Mouse (Mus musculus) layer of hippocampus, adult 11-12 months (tissue): ENCODE results near the gene Gpank1.

Experiments used
- DNase-seq: peaks from one replicate; pipeline ENCODE4 v3.0.0; 2022; ENCODE audit warnings: low spot score

The Gpank1 gene

DNA sequence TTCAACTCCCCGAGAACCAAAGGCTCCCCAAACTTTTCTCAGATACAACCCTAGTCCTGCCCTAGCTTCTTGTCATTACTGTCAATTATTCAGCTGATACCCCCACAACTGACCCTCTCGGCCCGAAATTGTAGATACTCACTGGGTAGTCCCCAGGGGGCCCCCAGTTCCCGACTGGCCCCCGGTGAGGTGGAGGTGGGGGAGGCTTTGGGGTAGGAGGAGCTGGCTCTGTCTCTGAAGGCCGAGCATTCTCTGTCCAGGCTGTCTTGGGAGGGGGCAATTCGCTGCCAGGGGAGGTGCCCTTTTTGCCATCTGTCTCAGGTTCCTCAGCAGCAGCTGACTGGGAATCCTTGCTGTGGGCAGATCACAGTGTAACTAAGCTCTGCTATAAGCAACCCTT, 38.4 kb downstream of the Gpank1 start:
- DNase-seq: no peak

DNA sequence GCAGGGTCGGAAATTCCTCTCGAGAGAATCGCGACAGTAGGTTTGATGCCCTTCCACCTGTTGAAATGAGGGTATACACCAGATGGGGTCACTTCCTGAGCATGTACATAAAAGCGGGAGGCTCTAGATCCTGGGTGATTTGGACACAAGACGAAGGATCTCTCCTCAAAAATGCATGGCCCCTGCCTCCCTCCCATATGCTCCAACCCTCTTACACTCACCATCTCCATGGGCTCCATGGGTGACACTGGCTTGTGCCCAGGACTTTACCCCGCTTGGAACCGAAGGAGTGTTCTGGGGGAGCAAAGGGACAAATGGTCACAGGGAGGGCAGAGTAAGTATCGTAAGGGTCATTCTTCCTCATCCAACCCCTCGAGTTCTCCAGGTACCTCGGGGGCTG, 40.2 kb downstream of the Gpank1 start:
- no peak for DNase-seq

DNA sequence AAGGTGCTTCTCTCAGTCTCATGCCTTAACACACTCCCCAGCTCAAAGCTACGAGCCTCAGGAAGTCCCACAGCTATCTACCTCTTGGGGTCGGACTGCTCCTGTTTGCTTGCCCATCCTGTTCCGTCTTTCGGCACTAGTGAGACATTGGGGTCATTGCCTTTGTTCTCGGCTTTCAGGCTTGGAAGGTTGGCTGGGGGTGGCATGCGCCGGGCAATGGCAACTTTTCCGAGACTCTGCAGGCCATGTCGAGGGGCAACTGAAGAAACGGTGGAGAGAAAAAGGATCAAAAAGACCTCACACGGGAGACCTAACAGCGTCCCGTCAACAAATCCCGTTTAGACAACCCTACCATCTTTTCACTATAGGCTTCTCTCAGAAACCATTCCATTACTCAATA, 40.9 kb downstream of the Gpank1 start:
- no peak for DNase-seq

DNA sequence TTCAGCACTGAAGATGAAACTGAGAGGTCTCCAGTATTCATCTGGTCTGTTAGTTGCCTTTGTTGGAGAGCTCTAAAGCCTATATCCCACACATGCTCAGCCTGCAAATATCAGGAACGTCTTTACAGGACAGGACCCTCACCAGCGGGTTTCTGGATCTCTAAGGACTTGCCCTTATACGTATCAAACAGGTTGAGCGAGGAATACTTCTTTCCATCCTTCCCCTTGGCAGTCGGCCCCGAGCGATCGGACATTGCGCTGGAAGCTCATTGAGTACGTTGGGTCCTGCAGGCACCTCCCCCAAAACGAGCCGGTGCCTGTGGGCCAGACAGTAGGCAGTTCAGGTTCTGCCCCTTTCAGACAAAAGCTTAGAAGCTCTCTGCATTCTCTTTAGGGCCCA, 41.5 kb downstream of the Gpank1 start:
- DNase-seq: no peak

DNA sequence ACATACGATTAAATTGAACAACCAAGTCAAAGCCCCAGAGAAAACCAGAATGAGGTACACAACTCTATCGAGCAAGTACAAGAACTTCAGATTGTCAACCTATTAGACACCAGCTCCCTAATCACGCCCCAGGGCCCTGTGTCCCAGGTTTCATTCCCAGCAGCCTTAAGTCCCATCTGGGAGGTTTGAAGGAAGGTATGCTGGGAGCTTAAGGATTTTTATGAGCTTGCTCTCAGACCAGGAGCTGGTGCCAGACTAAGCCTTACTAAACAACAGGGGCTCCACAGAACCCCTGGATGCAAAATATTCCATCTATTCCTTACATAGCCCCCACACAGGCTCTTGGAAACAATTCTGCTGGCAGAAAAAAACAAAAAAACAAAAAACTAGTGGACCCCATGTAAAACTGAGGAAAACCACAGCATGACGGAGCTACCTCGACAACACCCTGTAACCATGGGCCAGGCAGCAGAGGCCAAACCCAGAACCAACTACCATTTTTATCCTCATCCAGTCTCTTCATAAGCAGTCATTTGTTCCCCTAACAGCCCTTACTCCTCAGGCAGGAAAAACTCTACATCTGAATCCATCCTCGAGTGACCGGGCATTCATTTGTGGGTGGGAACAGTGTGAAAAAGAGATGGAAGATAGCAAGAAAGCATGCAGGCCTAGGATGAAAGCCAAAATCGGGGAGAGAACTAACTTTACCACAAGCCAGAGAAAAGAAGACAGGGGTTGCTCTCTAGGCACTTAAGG, 42.2 kb downstream of the Gpank1 start:
- DNase-seq: no peak

DNA sequence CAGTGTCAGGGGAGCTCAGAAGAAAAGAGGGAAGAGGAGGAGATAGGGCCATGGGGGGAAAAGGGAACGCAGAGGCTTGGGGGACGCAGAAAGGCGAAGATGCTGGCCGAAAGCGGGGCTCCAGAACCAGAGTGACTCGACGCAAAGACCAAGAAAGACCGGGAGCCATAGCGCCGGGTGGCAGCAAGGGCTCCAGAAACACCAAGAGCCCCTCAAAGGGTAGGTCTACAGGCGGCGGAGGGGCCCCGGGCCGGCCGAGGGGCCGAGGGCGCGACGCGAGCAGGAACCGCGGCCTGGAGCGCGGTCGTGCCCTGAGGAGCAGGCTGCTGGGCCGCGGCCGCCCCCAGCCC, 42.9 kb downstream of the Gpank1 start:
- no peak for DNase-seq

DNA sequence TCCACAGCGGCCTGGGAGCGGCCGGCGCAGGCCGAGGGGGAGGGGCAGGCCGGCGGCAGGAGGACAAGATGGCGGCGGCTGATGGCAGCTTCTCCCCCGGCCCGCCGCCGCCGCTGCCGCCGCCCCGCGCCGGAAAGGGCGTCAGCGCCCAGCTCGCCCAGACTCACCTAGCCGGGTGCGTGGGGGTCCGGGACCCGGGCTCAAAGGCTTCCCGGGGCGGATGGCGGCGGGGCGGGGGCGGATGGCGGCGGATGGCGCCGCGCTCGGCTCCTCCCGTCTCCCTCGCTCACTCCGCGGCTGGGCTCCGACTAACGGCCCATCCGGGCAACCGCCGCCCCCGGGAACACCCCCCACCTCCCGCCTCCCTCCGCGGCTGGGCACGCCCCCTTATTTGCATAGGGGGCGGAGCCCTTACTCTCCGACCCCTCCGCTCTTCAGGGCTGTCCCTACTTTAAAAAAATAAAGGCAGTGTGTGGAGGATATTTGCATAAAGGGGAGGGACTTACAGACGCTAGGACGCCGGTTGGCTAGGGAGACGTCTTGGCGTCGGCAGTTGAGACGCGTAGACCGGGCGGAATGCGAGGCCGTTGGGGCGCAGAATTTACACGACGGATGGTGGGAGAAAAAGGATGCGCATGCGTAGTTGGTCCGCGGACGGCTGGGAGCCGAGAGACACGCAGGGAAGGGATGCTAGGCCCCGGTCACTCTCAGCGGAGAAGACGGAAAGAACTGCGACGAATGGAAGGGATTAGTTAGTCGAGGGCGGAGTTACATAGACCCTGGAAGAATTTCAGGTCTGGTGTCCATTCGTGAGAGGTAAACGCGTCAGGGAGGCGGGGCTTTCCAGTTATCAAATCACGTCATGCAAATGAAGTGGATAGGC, 43.6 kb downstream of the Gpank1 start, which contains the start of gene Prrc2a:
Gene Prrc2a, minus strand, starts transcription at position 330 of the 883 bp plus-strand sequence.
- peak; percentile 99 for DNase-seq

DNA sequence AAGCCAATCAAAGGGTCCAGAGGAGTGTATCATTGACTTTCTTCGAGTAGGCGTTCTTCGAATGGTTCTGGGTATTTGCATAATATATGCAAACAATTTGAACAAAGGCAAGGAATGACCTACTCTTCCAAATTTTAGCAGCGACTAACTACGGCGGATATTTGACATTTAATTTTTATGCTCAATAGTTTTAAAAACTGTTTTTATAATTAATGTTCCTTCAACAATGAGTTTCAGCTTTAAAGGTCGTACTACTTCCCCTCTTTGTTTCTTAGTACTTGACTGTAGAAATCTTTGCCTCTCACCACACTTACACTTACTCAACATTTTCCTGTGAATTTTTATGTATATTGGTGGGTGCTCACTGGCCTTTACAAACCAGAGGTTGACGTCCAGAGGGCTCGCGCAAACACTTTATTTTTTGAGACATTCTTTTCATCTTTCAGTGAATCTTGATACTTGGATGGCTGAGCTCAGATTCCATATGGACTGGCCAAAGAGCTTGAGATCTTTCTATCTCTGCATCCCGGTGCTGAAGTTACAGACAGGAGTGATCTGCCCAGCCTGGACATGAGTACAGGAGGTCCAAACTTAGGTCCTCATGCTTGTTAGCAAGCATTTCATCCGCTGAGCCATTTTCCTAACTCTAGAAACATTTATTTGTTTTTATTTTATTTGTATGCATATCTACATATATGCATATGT, 44.3 kb downstream of the Gpank1 start:
- no peak for DNase-seq

DNA sequence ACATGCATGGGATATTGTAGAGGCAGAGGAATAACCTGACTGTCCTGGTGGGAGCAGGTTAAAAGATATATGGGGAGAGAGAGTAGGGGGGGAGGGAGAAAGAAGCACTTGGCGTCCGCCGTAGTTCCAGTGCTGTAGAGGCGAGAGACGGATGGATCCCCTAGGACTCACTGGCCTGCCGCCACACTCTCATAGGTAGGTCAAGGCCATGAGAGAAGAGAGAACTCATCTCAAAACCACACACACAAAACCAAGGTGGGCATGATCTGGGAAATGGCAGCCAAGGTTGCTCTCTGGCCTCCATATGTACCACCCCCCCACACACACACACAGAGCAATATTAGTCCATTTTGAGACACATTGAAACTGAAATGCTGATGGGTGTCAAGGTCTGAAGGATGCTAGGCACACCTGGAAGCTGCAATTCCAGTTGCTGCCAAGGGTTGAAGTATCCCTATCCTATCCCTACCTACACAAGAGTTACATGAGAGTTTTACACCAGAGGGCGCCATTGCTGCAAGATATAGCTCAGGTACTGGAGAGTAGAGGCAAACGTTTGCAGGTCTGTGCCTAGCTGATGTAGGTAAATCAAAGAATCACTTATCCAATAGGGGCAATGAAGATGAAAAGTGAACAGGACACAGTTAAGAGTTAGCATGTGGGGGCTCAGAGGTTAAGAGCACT, 45.2 kb downstream of the Gpank1 start:
- DNase-seq: peak; percentile 85

DNA sequence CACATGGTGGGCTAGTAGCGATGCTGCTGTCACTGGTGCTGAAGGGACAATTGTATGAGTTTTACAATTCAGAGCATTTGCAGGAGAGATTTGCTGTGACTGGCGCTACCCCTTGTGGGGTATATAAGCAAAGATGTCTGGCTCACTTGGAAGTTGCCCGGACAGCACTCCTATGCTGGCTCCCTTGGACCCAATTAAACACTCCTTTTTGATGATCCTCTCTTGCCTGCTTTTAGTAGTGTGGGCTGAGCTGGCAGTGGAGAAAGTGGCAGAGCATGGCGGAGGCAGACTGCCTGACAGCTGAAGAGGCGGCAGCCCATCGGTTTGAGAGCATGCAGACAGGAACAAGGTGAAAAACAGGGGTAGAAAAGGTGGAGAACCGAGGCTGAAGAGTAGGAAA, 46.5 kb downstream of the Gpank1 start:
- DNase-seq: no peak

DNA sequence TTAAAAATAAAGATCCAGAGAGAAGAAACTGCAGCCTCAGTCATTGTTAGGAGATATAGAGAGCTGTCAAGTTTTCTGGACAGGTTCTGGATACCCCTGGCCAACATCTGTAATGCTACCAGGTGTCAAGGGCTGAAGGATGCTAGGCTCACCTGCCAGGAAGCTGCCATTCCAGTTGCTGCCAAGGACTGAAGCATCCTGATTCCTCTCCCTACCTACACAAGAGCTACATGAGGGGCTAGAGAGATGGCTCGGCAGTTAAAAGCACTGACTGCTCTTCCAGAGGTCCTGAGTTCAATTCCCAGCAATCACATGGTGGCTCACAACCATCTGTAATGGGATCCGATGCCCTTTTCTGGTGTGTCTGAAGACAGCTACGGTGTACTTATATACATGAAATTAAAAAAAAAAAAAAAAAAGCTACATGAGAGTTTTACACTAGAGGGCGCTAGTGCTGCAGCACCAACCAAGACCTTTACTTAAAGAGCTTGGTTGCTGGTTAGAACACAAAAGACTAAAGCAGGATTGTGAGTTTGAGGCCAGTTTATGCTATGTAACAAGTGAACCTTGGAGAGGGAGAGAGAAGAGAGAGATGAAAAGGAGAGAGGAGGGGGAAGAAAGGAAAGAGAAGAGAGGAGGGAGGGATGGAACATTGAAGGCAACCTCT, 47.4 kb downstream of the Gpank1 start:
- DNase-seq: no peak

DNA sequence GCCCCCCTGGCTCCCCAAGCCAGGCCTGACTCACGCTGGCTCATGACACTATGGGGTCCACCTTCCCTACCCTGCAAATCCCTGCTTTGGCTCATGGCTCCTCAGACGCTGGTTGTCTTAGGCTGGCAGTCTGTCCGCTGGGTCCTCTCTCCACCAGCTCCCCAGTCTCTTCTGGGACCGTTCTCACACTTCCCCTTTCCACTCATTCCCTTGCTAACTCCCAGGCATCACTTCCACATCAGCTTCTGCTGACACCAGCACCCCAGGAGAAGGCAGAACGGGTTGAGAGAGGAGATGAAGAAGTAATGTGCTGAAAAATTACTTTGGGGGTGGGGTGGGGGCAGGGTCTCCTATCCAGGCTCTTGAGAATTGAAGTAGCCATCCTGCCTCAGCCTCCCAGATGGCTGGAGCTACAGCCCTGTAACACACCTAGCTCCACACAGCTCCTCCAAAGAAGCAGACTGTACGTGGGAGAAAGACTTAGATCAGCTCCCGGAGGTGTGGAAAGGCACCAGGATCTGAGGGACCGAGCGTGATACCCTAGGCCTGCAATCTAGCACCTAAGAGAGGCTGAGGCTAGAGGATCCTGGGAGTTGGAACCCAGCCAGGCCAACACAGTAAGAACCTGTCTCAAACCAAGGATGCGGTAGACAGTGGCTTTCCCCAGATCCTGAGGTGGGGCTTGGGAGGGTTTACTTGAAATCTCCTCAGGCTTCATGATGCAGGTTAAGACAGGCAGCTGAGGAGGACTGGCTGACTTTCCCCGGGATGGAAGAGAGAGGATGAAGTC, 51.4 kb downstream of the Gpank1 start:
- DNase-seq: no peak

DNA sequence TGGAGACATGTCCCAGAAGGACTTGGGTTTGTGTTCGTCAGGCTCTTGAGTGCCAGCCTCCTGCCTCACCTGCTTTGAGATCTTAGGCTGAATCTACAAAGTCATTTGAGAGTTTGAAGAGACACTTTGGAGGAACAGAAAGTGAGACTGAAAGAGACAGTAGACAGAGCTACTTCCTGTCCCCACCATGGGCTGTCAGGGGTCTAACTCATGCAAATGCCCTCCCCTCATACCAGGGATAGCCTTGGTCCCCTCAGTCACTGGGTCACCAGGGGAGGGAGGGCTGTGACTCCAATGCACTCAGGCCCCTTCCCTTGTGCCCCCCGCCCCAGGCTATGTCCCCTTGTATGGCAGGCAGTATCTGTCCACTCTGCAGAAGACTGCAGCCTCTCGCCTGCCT, 52.1 kb downstream of the Gpank1 start:
- DNase-seq: no peak
